Mouse (Mus musculus) stomach, postnatal 0 days (tissue): Measurements from ENCODE around the gene Slc38a1. TPM values are rescaled to one million over a fixed set of nuclear protein-coding genes. Genes with fewer than 3 reads are reported as not detected.
"Not testable (repeated sequence)": the region's sequence is repeated elsewhere in the genome, so short reads cannot be mapped to it uniquely, and the experiment has no call there.

Source experiments
- ATAC-seq: fragments of 200-750 bp; cut with Nextera tagmentation; 2 replicates; pipeline ENCODE4 v1.8.0; 2017; ENCODE audit not compliant: low FRiP score, low TSS enrichment
- DNase-seq: peaks from one replicate; pipeline ENCODE4 v3.0.0-alpha.2; 2016; ENCODE audit warnings: low spot score
- H3K27ac ChIP-seq: fragments of 300-500 bp; sonication (generic); replicated peaks from 2 replicates; pipeline ENCODE4 v1.5.1; 2014; ENCODE audit warnings: mild to moderate bottlenecking, control low read depth
- H3K27me3 ChIP-seq: fragments of 300-500 bp; sonication (generic); 2 replicates; pipeline ENCODE4 v1.6.1; 2014; ENCODE audit warnings: low read length; ENCODE audit not compliant: control insufficient read depth, insufficient read depth
- H3K36me3 ChIP-seq: fragments of 300-500 bp; sonication (generic); 2 replicates; pipeline ENCODE4 v1.6.1; 2014; ENCODE audit warnings: low read length, mixed read lengths; ENCODE audit not compliant: control insufficient read depth, insufficient read depth
- H3K4me1 ChIP-seq: fragments of 300-500 bp; sonication (generic); replicated peaks from 2 replicates; pipeline ENCODE4 v1.6.1; 2014; ENCODE audit warnings: antibody characterized with exemption; ENCODE audit not compliant: control insufficient read depth, insufficient read depth
- H3K4me2 ChIP-seq: fragments of 300-500 bp; sonication (generic); replicated peaks from 2 replicates; pipeline ENCODE4 v1.6.1; 2014; ENCODE audit warnings: low read depth, mild to moderate bottlenecking, control low read depth, moderate library complexity
- H3K4me3 ChIP-seq: fragments of 300-500 bp; sonication (generic); 2 replicates; pipeline ENCODE4 v1.5.1; 2014; ENCODE audit warnings: low read depth, low read length, control low read depth
- H3K9ac ChIP-seq: fragments of 300-500 bp; sonication (generic); 2 replicates; pipeline ENCODE4 v1.6.1; 2014; ENCODE audit warnings: mild to moderate bottlenecking, low read length, control low read depth, mixed read lengths
- H3K9me3 ChIP-seq: fragments of 300-500 bp; sonication (generic); 2 replicates; pipeline ENCODE4 v1.6.1; 2016; ENCODE audit warnings: low read length; ENCODE audit not compliant: control insufficient read depth
- CTCF ChIP-seq: IDR thresholded peaks from 2 replicates; pipeline ENCODE4 v1.5.1; 2016; ENCODE audit warnings: antibody characterized with exemption, low read depth, mild to moderate bottlenecking, moderate library complexity
- EP300 ChIP-seq: optimal IDR thresholded peaks from 2 replicates; pipeline ENCODE3; 2016; ENCODE audit warnings: antibody characterized with exemption
- WGBS: fragments of 180-500 bp; shearing (Covaris S2); extraction: QIAGEN DNeasy Blood & Tissue Kit; methylation state at CpG from one replicate; pipeline ENCODE4 v1.1.7; 2014; 5-methylcytosine and 5-hydroxymethylcytosine counted together
- polyA plus RNA-seq: library from polyadenylated mRNA; unstranded; fragments of >200 nt; fragmentation: Nextera tagmentation; extraction: Ambion mirVana; gene quantifications from 2 replicates; pipeline ENCODE4 v1.2.1, GENCODE M21; 2015

Slc38a1 gene
- polyA plus RNA-seq, 1 experiment from 2014 or later = 38.5 TPM

DNA sequence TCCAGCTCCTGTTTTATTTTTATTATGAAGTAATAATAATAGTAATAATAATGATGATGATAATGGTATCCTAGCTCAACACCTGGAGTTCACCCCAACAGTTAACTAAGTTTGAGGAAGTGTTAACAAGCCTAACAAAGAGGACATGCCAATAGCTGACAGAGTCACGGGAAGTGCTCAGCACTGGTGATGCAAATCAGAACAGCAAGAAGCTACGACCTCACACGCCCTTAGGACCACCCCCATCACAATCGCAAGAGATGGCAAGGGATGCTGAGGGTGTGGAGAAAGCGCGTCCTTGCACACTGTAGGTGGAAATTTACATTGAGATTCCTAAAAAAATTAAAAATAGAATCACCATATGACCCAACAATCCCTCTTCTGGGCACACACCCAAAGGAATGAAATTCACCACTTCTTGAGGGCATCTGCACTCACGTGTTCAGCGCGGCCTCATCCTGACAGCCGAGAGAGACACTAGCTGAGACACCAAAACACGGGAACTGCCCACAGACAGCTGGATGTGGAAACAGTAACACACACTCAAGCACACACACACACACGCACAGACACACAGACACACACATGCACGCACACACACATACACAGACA, 11.5 kb downstream of the Slc38a1 start:
- Histone ChIP-seq H3K27ac (no peak overlapping the region), H3K4me1 (no peaks in the 10 kb centered on the region), H3K27me3 (no peaks in the 10 kb centered on the region), H3K9ac (no peak overlapping the region), H3K4me2 (no peak overlapping the region), H3K36me3 (no peaks in the 10 kb centered on the region), H3K9me3 (no peaks in the 10 kb centered on the region), H3K4me3 (no peak overlapping the region)
- TF ChIP-seq CTCF (no peak), EP300 (no peak)
- DNase-seq (no peak), ATAC-seq (no peak)
- WGBS = 62% methylated on average over 13 of the region's 13 CpGs

DNA sequence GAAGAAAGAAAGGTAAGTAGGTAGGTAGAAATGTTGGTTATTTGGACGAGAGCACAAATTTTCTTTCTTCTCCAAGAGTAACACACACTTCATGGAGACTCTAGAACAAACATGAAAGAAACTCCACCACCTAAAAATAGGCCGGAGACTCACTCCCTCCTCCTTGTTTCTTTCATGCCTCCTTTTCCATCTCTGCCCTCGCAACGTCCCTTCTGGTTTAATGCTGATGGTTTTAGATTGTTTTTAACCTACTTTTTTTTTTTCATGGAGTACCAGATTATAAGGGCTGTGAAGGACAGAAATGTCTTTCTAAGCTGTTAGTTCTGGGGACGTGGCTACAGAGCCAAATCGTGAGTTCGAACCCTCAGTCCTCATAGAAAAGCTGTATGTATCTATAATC, 14.5 kb downstream of the Slc38a1 start:
- Histone ChIP-seq H3K27ac (no peak overlapping the region), H3K4me3 (no peak overlapping the region), H3K4me2 (no peak overlapping the region), H3K9me3 (no peaks in the 10 kb centered on the region), H3K27me3 (no peaks in the 10 kb centered on the region), H3K4me1 (no peaks in the 10 kb centered on the region), H3K9ac (no peak overlapping the region), H3K36me3 (0 out of 2 replicates have a peak, but pooled peaks cover 2% of the 10 kb centered on the region)
- DNase-seq = no peak
- 89% methylated on average over 7 of the region's 7 CpGs for WGBS
- ATAC-seq = no peak
- TF ChIP-seq EP300 (no peak), CTCF (no peak)

DNA sequence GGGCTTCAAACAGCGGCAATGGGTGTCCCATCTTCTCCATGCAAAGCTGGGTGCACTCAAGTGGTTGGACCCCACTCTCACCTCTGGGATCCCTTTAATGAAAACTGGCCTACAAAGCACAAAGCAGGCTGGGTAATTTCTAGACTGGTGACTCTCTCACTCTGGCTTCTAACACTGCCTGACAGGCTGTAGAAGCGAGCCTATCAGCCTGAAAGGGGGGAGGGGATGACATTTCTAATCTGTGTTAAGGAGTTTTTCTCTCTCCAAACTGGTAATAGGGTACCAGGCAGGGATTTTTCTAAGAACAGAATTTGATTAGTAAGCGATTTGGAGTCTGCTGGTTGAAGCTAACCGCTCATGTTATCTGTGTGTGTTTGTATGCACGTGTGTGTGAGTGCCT, 15.8 kb downstream of the Slc38a1 start:
- H3K9ac ChIP-seq = no peak overlapping the region
- no peaks in the 10 kb centered on the region for H3K27me3 ChIP-seq
- H3K27ac ChIP-seq = no peak overlapping the region
- H3K9me3 ChIP-seq = no peaks in the 10 kb centered on the region
- 71% methylated on average over 5 of the region's 5 CpGs for WGBS
- no peaks in the 10 kb centered on the region for H3K4me1 ChIP-seq
- ATAC-seq (no peak), DNase-seq (no peak)
- no peak overlapping the region for H3K4me2 ChIP-seq
- H3K4me3 ChIP-seq = no peak overlapping the region
- TF ChIP-seq EP300 (no peak), CTCF (no peak)
- peaks cover 9% of the 10 kb centered on the region; the same call in 1 of the 2 replicates for H3K36me3 ChIP-seq

DNA sequence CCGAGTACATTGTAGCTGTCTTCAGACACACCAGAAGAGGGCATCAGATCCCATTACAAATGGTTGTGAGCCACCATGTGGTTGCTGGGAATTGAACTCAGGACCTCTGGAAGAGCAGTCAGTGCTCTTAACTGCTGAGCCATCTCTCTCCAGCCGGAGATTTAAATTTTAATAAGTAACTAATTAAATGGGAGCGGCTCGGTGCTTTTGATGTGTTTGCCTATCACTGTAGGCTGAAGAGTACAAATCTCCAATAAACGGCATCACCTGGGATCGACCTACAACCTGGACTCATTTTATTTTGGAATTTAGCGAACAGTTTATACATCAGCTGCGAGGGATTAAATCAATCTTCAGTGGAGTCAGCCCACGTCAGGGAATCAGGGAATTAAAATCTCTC, 17.7 kb downstream of the Slc38a1 start:
- H3K9me3 ChIP-seq, H3K4me3 ChIP-seq, H3K36me3 ChIP-seq, H3K9ac ChIP-seq, H3K27ac ChIP-seq, ATAC-seq, DNase-seq, H3K4me2 ChIP-seq, H3K4me1 ChIP-seq, H3K27me3 ChIP-seq: not testable (repeated sequence)
- WGBS = 70% methylated on average over 9 of the region's 9 CpGs

DNA sequence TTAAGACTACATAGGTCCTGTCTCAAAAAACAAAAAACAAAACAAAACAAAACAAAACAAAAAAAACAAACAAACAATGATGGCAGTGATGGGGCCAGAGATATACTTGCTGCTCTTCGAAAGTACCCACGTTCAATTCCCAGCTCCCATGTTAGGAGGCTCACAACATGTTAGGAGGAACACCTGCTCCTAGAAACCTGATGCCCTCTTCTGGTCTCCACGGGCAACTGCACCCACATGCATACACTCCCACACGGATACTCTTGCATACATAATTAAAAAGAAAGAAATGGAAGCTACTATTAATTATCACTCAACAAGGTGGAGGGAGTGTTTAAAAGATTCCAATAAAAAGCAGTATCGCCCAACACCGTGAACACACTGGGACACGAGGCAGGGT, 20.3 kb downstream of the Slc38a1 start:
- H3K4me3 ChIP-seq = no peak overlapping the region
- no peaks in the 10 kb centered on the region for H3K27me3 ChIP-seq
- 96% methylated on average over 7 of the region's 7 CpGs for WGBS
- H3K9ac ChIP-seq = no peak overlapping the region
- peak; percentile 41 for TF ChIP-seq CTCF
- no peak for TF ChIP-seq EP300
- H3K9me3 ChIP-seq = no peaks in the 10 kb centered on the region
- H3K36me3 ChIP-seq = peaks cover 9% of the 10 kb centered on the region; the same call in 1 of the 2 replicates
- DNase-seq (no peak), ATAC-seq (no peak)
- no peaks in the 10 kb centered on the region for H3K4me1 ChIP-seq
- no peak overlapping the region for H3K4me2 ChIP-seq
- H3K27ac ChIP-seq = no peak overlapping the region

GRCm38 (mm10) chr15:96621686-96622085, 21.0 kb downstream of the Slc38a1 start:
- Histone ChIP-seq H3K4me2 (no peak overlapping the region), H3K9ac (no peak overlapping the region), H3K4me1 (no peaks in the 10 kb centered on the region), H3K9me3 (no peaks in the 10 kb centered on the region), H3K36me3 (peaks cover 9% of the 10 kb centered on the region; the same call in 1 of the 2 replicates), H3K27ac (no peak overlapping the region), H3K27me3 (no peaks in the 10 kb centered on the region), H3K4me3 (no peak overlapping the region)
- no peak for TF ChIP-seq EP300
- TF ChIP-seq CTCF = no peak
- 63% methylated on average over 6 of the region's 6 CpGs for WGBS
- DNase-seq (peak; percentile 31), ATAC-seq (no peak)
